Mouse (Mus musculus) mouse trophoblast stem cell (cell line): ENCODE measurements around the gene Mapk11.

Experiments used
- in situ Hi-C, 2 experiments: fragments of 300-500 bp; cut with MseI, MboI; formaldehyde crosslinking; loops; 2 replicates in 1 of 2; 3 replicates in 1 of 2; pipeline ENCODE4 v1.15.1; 2025

Gene Mapk11

GRCm38 (mm10) chr15:89141443-89141842, 8.0 kb downstream of the Mapk11 start:
- in situ Hi-C loops: no loop called here

GRCm38 (mm10) chr15:89140659-89141252, 8.7 kb downstream of the Mapk11 start, which contains the start of gene Mapk12:
Mapk12 (minus strand) TSS chr15:89140703.
- in situ Hi-C loops: no loop called here

- in situ Hi-C loops: no loop called here
Observed at GRCm38 (mm10) chr15:89140048-89140658, 9.3 kb downstream of the Mapk11 start.

- in situ Hi-C loops: no loop called here
Observed at GRCm38 (mm10) chr15:89138531-89138930, 10.9 kb downstream of the Mapk11 start.

- in situ Hi-C loops: no loop called here
Observed at GRCm38 (mm10) chr15:89138046-89138405, 11.4 kb downstream of the Mapk11 start.

- in situ Hi-C loops: no loop called here
Observed at GRCm38 (mm10) chr15:89137378-89138045, 11.9 kb downstream of the Mapk11 start.

- in situ Hi-C loops: no loop called here
Observed at GRCm38 (mm10) chr15:89136461-89137155, 12.8 kb downstream of the Mapk11 start.

GRCm38 (mm10) chr15:89131316-89131715, 18.1 kb downstream of the Mapk11 start:
- in situ Hi-C loops: no loop called here

GRCm38 (mm10) chr15:89130245-89130644, 19.2 kb downstream of the Mapk11 start:
- in situ Hi-C loops: no loop called here

- in situ Hi-C loops: no loop called here
Observed at GRCm38 (mm10) chr15:89128382-89129350, 20.8 kb downstream of the Mapk11 start, which contains the start of gene Hdac10. Hdac10 (minus strand) TSS chr15:89128700.

GRCm38 (mm10) chr15:89127364-89127940, 22.0 kb downstream of the Mapk11 start:
- in situ Hi-C loops: no loop called here

- in situ Hi-C loops: no loop called here
Observed at GRCm38 (mm10) chr15:89126622-89127021, 22.8 kb downstream of the Mapk11 start.

- in situ Hi-C loops: no loop called here
Observed at GRCm38 (mm10) chr15:89125351-89125750, 24.1 kb downstream of the Mapk11 start.

- in situ Hi-C loops: no loop called here
Observed at GRCm38 (mm10) chr15:89124312-89124711, 25.1 kb downstream of the Mapk11 start.

GRCm38 (mm10) chr15:89123595-89123994, 25.8 kb downstream of the Mapk11 start:
- in situ Hi-C loops: no loop called here

GRCm38 (mm10) chr15:89122649-89123366, 26.6 kb downstream of the Mapk11 start, which contains the start of gene Tubgcp6:
Tubgcp6 (minus strand) TSS chr15:89123112.
- in situ Hi-C loops: no loop called here

- in situ Hi-C loops: no loop called here
Observed at GRCm38 (mm10) chr15:89118007-89118406, 31.4 kb downstream of the Mapk11 start.

GRCm38 (mm10) chr15:89110147-89110546, 39.3 kb downstream of the Mapk11 start:
- in situ Hi-C loops: no loop called here

- in situ Hi-C loops: no loop called here
Observed at GRCm38 (mm10) chr15:89106976-89107375, 42.5 kb downstream of the Mapk11 start.

- in situ Hi-C loops: no loop called here
Observed at GRCm38 (mm10) chr15:89106073-89106472, 43.4 kb downstream of the Mapk11 start.
